Mouse (Mus musculus): ENCODE measurements around the gene 1700003F12Rik. TPM values are rescaled to one million over a fixed set of nuclear protein-coding genes. Genes with fewer than 3 reads are reported as not detected.

Gene 1700003F12Rik
- polyA plus RNA-seq, 1 experiment, result 3.3 TPM

DNA sequence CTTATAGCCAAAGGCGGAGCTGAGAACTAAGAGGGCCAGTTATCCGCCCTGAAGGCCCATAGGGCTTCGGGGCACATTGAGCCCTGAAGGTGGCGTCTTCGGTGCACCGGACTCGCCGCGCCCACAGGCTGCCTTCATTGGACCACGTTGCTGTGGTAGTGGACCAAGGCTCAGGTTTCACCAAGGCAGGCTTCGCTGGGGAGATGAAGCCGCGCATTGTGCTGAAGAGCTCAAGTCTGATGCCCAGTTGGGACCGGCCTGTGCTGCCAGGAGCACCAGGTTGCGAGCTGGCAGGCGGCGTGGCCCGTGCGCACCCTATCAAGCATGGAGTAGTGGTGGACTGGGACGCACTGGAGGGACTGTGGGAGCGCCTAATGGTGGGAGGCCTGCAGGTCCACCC is 5.0 kb downstream of the 1700003F12Rik start:
- TF ChIP-seq CTCF (IDR thresholded peaks at IDR 0.05; ENCODE audit: borderline replicate concordance, control insufficient read depth, extremely low read depth, insufficient read depth, low read length, poor library complexity) (no peak), POLR2A (IDR thresholded peaks at IDR 0.05; ENCODE audit: control insufficient read depth, extremely low read depth, insufficient read depth, low read length, poor library complexity) (no peak)
- Histone ChIP-seq H3K36me3 (ENCODE audit: control insufficient read depth, insufficient read depth, low read length) (no peaks in the 10 kb centered on the region), H3K4me3 (ENCODE audit: control insufficient read depth, insufficient read depth, low read length) (no peak overlapping the region), H3K4me1 (replicated peaks; ENCODE audit: control insufficient read depth, insufficient read depth, low read length) (peaks cover 20% of the 10 kb centered on the region), H3K27ac (ENCODE audit: control insufficient read depth, insufficient read depth, low read length) (no peak overlapping the region), H3K27me3 (ENCODE audit: control insufficient read depth, insufficient read depth, low read length) (no peaks in the 10 kb centered on the region)
- WGBS, result 63% methylated on average over 21 of the region's 21 CpGs
- no peak for DNase-seq

DNA sequence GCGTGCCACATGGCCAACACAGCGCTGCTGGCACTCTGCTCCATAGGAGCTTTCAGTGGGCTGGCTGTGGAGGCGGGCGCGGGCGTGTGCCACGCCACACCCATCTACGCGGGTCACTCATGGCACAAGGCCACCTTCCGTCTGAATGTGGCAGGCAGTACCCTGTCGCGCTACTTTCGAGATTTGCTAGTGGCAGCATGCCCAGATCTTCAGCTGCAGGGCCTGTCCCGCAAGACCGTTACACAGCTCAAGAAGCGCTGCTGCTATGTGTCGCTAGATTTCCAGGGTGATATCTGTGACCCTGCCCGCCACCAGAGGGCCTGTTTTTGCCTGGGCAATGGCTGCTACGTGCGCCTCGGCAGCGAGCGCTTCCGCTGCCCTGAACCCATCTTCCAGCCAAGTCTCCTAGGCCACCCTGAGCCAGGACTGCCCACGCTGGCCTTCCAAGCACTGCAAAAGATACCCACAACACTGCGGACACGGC is 5.6 kb downstream of the 1700003F12Rik start:
- TF ChIP-seq CTCF (IDR thresholded peaks at IDR 0.05; ENCODE audit: borderline replicate concordance, control insufficient read depth, extremely low read depth, insufficient read depth, low read length, poor library complexity) (peak; percentile 83), POLR2A (IDR thresholded peaks at IDR 0.05; ENCODE audit: control insufficient read depth, extremely low read depth, insufficient read depth, low read length, poor library complexity) (peak; percentile 49; the same call in 1 of the 2 replicates)
- H3K4me1 ChIP-seq (replicated peaks; ENCODE audit: control insufficient read depth, insufficient read depth, low read length), result peaks cover 25% of the 10 kb centered on the region
- H3K27me3 ChIP-seq (ENCODE audit: control insufficient read depth, insufficient read depth, low read length), result no peaks in the 10 kb centered on the region
- WGBS, result 17% methylated on average over 27 of the region's 27 CpGs
- H3K4me3 ChIP-seq (ENCODE audit: control insufficient read depth, insufficient read depth, low read length), result no peak overlapping the region
- DNase-seq, result peak; percentile 80
- H3K36me3 ChIP-seq (ENCODE audit: control insufficient read depth, insufficient read depth, low read length), result no peaks in the 10 kb centered on the region
- H3K27ac ChIP-seq (ENCODE audit: control insufficient read depth, insufficient read depth, low read length), result no peak overlapping the region

DNA sequence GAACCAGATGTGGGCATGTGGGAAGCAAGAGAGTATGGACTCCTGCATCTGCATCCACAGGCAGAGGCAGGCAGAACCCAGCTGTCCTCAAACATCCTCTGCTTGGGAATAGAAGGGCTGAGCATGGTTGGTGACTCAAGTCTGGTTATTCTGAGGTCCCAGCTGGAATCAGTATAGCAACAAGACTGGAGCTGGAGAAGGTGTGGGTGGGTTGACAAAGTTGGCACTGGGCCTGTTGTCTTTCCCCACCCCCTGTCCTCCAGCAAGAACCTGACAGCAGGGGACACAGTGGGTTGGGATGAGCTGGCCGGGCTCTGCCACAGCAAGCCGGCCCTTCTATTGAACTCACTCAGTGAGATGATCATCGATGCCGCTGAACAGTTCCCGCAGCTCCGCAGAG is 8.3 kb downstream of the 1700003F12Rik start:
- no peaks in the 10 kb centered on the region for H3K36me3 ChIP-seq (ENCODE audit: control insufficient read depth, insufficient read depth, low read length)
- WGBS, result over 99% methylated on average over 6 of the region's 6 CpGs
- no peak overlapping the region for H3K27ac ChIP-seq (ENCODE audit: control insufficient read depth, insufficient read depth, low read length)
- H3K27me3 ChIP-seq (ENCODE audit: control insufficient read depth, insufficient read depth, low read length), result no peaks in the 10 kb centered on the region
- no peak overlapping the region for H3K4me3 ChIP-seq (ENCODE audit: control insufficient read depth, insufficient read depth, low read length)
- peaks cover 33% of the 10 kb centered on the region for H3K4me1 ChIP-seq (replicated peaks; ENCODE audit: control insufficient read depth, insufficient read depth, low read length)
- no peak for DNase-seq
- TF ChIP-seq CTCF (IDR thresholded peaks at IDR 0.05; ENCODE audit: borderline replicate concordance, control insufficient read depth, extremely low read depth, insufficient read depth, low read length, poor library complexity) (no peak), POLR2A (IDR thresholded peaks at IDR 0.05; ENCODE audit: control insufficient read depth, extremely low read depth, insufficient read depth, low read length, poor library complexity) (no peak)

DNA sequence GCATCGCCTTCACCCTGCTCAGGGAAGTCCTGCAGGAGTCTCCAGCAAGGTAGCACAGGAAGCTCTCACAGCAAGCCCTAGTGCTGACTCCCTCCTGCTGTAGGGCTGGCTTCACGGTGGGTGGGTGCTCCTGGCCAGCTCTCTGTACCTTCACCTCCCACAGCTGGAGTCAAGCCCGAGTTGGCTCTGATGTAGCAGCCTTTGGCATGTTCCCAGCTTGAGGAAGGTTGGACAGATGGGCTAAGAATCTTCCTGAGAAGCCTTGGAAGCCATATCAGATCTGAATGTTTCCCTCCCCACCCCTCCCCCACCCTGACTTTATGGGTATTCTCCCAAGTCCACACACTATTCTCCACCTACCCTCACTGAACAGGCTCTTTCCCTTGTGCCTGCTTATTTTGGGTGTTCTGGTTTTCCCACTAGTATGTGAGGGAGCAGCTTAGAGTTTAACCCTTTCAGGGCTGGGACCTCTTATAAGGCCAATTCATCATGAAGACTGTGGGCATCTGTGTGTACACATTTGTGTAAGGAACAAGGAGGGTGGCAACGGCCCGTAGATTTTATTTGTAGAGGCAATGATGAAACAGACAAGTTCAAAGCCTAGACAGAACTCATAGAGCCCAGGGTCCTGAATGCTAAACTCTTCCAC is 10.4 kb downstream of the 1700003F12Rik start:
- TF ChIP-seq CTCF (IDR thresholded peaks at IDR 0.05; ENCODE audit: borderline replicate concordance, control insufficient read depth, extremely low read depth, insufficient read depth, low read length, poor library complexity), result no peak
- TF ChIP-seq POLR2A (IDR thresholded peaks at IDR 0.05; ENCODE audit: control insufficient read depth, extremely low read depth, insufficient read depth, low read length, poor library complexity), result no peak
- Histone ChIP-seq H3K27me3 (ENCODE audit: control insufficient read depth, insufficient read depth, low read length) (no peaks in the 10 kb centered on the region), H3K27ac (ENCODE audit: control insufficient read depth, insufficient read depth, low read length) (no peak overlapping the region), H3K4me3 (ENCODE audit: control insufficient read depth, insufficient read depth, low read length) (no peak overlapping the region), H3K4me1 (replicated peaks; ENCODE audit: control insufficient read depth, insufficient read depth, low read length) (peaks cover 30% of the 10 kb centered on the region), H3K36me3 (ENCODE audit: control insufficient read depth, insufficient read depth, low read length) (no peaks in the 10 kb centered on the region)
- DNase-seq, result peak; percentile 12
- 71% methylated on average over 5 of the region's 5 CpGs for WGBS

DNA sequence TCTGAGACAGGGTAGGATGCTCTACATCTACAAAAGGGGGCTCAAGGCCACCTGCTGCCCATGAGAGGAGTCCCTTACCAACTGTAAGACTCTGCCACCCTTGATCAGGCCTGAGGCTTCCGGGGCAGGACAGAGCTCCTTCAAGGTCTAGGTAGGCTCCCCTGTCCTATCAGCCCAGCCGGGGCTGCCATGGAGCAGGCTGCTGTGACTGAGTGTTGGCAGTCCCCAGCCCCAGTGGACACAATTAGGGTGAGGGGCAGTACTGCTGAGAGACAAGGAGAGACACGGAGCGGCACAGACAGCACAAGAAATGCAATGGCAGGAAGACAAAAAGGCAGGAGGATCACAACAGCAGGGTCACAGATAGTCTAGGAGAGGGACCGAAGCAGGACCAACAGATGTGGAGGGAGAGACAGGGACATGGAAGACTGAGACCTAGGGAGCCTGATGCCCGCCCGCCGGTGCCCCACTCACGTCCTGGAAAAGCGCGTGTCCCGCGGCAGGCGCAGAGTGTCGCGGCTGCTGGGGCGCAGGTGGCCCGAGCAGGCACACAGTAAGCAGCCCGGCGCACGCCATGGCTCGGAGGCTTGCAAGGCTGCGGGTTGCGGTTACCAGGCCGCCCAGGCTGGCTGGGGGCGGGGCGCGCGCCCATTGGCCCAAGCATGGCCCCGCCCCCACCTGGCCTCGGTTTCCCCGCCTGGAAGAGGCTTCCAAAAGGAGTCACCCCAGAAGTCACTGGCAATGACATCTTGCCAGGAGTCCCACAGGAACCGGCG is 11.6 kb downstream of the 1700003F12Rik start, which contains the start of gene Necab3:
TSS of gene Necab3 (minus strand) at position 627 of the 776 bp plus-strand sequence.
- Histone ChIP-seq H3K27me3 (ENCODE audit: control insufficient read depth, insufficient read depth, low read length) (no peaks in the 10 kb centered on the region), H3K36me3 (ENCODE audit: control insufficient read depth, insufficient read depth, low read length) (no peaks in the 10 kb centered on the region), H3K4me3 (ENCODE audit: control insufficient read depth, insufficient read depth, low read length) (peak within 1 kb of the TSS; percentile 49), H3K27ac (ENCODE audit: control insufficient read depth, insufficient read depth, low read length) (peak within 1 kb of the TSS; percentile 11; the same call in 1 of the 2 replicates), H3K4me1 (replicated peaks; ENCODE audit: control insufficient read depth, insufficient read depth, low read length) (peaks cover 25% of the 10 kb centered on the region)
- WGBS, result 5% methylated on average over 34 of the region's 34 CpGs
- DNase-seq, result peak; percentile 68
- no peak; the same call in 1 of the 2 replicates for TF ChIP-seq POLR2A (IDR thresholded peaks at IDR 0.05; ENCODE audit: control insufficient read depth, extremely low read depth, insufficient read depth, low read length, poor library complexity)
- TF ChIP-seq CTCF (IDR thresholded peaks at IDR 0.05; ENCODE audit: borderline replicate concordance, control insufficient read depth, extremely low read depth, insufficient read depth, low read length, poor library complexity), result no peak

DNA sequence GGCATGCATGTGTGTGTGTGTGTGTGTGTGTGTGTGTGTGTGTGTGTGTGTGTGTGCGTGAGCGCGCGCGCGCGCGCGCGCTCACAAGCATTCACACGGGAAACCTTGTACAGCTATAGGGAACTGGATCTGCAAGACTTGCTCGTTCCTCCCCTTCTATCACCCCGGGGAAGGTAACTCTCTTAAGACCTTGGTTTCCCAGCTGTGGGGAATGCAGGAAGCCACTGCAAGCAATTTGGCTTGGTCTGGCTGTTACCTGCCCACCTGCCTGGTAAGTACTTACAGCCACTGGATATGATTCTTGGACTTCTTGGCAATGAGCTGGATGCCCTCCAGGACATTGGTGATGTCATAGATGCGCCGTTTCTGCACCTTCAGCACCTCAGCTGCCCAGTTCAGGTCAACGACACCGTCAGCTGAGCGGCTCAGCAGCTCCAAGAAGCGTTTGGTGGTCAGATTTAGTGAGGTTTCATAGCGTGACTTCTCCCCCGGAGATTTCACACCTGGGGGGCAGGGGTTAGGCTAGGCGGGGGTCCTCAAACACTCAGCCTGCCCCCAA is 16.8 kb downstream of the 1700003F12Rik start:
- WGBS, result 93% methylated on average over 22 of the region's 22 CpGs
- H3K36me3 ChIP-seq (ENCODE audit: control insufficient read depth, insufficient read depth, low read length), result no peaks in the 10 kb centered on the region

More for the DNA sequence above, 16.8 kb downstream of the 1700003F12Rik start:
- Histone ChIP-seq H3K27me3 (ENCODE audit: control insufficient read depth, insufficient read depth, low read length) (no peaks in the 10 kb centered on the region), H3K27ac (ENCODE audit: control insufficient read depth, insufficient read depth, low read length) (no peak overlapping the region), H3K4me3 (ENCODE audit: control insufficient read depth, insufficient read depth, low read length) (no peak overlapping the region), H3K4me1 (replicated peaks; ENCODE audit: control insufficient read depth, insufficient read depth, low read length) (peaks cover 18% of the 10 kb centered on the region)
- TF ChIP-seq POLR2A (IDR thresholded peaks at IDR 0.05; ENCODE audit: control insufficient read depth, extremely low read depth, insufficient read depth, low read length, poor library complexity), result no peak
- TF ChIP-seq CTCF (IDR thresholded peaks at IDR 0.05; ENCODE audit: borderline replicate concordance, control insufficient read depth, extremely low read depth, insufficient read depth, low read length, poor library complexity), result no peak
- no peak for DNase-seq
